Mouse (Mus musculus) testis, adult 2 months (tissue): ENCODE data around the gene Fgfrl1. TPM values are rescaled to one million over a fixed set of nuclear protein-coding genes. Genes with fewer than 3 reads are reported as not detected.
"Not testable (repeated sequence)": the region's sequence is repeated elsewhere in the genome, so short reads cannot be mapped to it uniquely, and the experiment has no call there.

Source experiments
- H3K27ac ChIP-seq: fragments of 200-500 bp; 2 replicates; pipeline ENCODE4 v1.5.1; 2012; ENCODE audit warnings: low read depth, low read length; ENCODE audit not compliant: control insufficient read depth, insufficient read depth
- H3K27me3 ChIP-seq: fragments of 200-500 bp; 2 replicates; pipeline ENCODE4 v1.6.1; 2012; ENCODE audit warnings: mild to moderate bottlenecking, low read length, moderate library complexity; ENCODE audit not compliant: control insufficient read depth, insufficient read depth
- H3K36me3 ChIP-seq: fragments of 200-500 bp; 2 replicates; pipeline ENCODE4 v1.6.1; 2012; ENCODE audit warnings: mild to moderate bottlenecking, low read length; ENCODE audit not compliant: control insufficient read depth, insufficient read depth
- H3K4me1 ChIP-seq: fragments of 200-500 bp; 2 replicates; pipeline ENCODE4 v1.6.1; 2012; ENCODE audit warnings: low read length; ENCODE audit not compliant: control insufficient read depth, insufficient read depth
- H3K4me3 ChIP-seq: fragments of 200-500 bp; 2 replicates; pipeline ENCODE4 v1.5.1; 2012; ENCODE audit warnings: low read depth, mild to moderate bottlenecking, low read length, moderate library complexity, mixed read lengths; ENCODE audit not compliant: control insufficient read depth
- CTCF ChIP-seq: fragments of 200-500 bp; IDR thresholded peaks from 2 replicates; pipeline ENCODE4 v1.5.1; 2012; ENCODE audit warnings: low read depth, mild to moderate bottlenecking, inconsistent platforms, low read length, moderate library complexity; ENCODE audit not compliant: control insufficient read depth, insufficient read depth, insufficient replicate concordance
- POLR2A ChIP-seq: fragments of 200-500 bp; IDR thresholded peaks from 2 replicates; pipeline ENCODE4 v1.6.1; 2012; ENCODE audit warnings: low read depth, mild to moderate bottlenecking, inconsistent platforms, low read length, moderate library complexity; ENCODE audit not compliant: control insufficient read depth
- polyA plus RNA-seq: library from polyadenylated mRNA; depleted of rRNA; stranded (reverse); fragments of >200 nt; gene quantifications from 2 replicates; pipeline ENCODE4 v1.2.3, GENCODE M21; 2012; rRNA removed

Gene Fgfrl1
- polyA plus RNA-seq, 1 experiment, result 34.7 TPM

GRCm38 (mm10) chr5:108742596-108742995 is 50.4 kb downstream of the Fgfrl1 start:
- Histone ChIP-seq H3K27me3 (no peaks in the 10 kb centered on the region), H3K36me3 (no peaks in the 10 kb centered on the region), H3K27ac (no peak overlapping the region), H3K4me3 (no peak overlapping the region), H3K4me1 (no peaks in the 10 kb centered on the region)
- TF ChIP-seq CTCF (no peak), POLR2A (no peak)

- Histone ChIP-seq H3K27ac (no peak overlapping the region), H3K4me1 (no peaks in the 10 kb centered on the region), H3K27me3 (no peaks in the 10 kb centered on the region), H3K36me3 (no peaks in the 10 kb centered on the region), H3K4me3 (no peak overlapping the region)
- TF ChIP-seq CTCF, result no peak
- TF ChIP-seq POLR2A, result no peak
Measured at GRCm38 (mm10) chr5:108743856-108744255, 51.7 kb downstream of the Fgfrl1 start.

- no peak for TF ChIP-seq POLR2A
- no peak for TF ChIP-seq CTCF
- Histone ChIP-seq H3K27me3 (no peaks in the 10 kb centered on the region), H3K4me1 (no peaks in the 10 kb centered on the region)
Measured at GRCm38 (mm10) chr5:108744629-108745028, 52.4 kb downstream of the Fgfrl1 start.

GRCm38 (mm10) chr5:108750328-108751210 is 58.4 kb downstream of the Fgfrl1 start:
- no peak overlapping the region for H3K27ac ChIP-seq
- H3K36me3 ChIP-seq, result no peaks in the 10 kb centered on the region
- no peak overlapping the region for H3K4me3 ChIP-seq
- no peaks in the 10 kb centered on the region for H3K27me3 ChIP-seq
- H3K4me1 ChIP-seq, result no peaks in the 10 kb centered on the region
- TF ChIP-seq CTCF, result no peak
- TF ChIP-seq POLR2A, result no peak

More at GRCm38 (mm10) chr5:108744629-108745028, 52.4 kb downstream of the Fgfrl1 start:
- Histone ChIP-seq H3K4me3 (no peak overlapping the region), H3K36me3 (no peaks in the 10 kb centered on the region), H3K27ac (no peak overlapping the region)

GRCm38 (mm10) chr5:108751258-108751657 is 59.1 kb downstream of the Fgfrl1 start:
- H3K4me3 ChIP-seq, H3K36me3 ChIP-seq, H3K4me1 ChIP-seq, H3K27ac ChIP-seq, H3K27me3 ChIP-seq: not testable (repeated sequence)

Other genes with a start within 250 kb of the Fgfrl1 start
- gene Mfsd7a, start 243.5 kb upstream of the Fgfrl1 start, polyA plus RNA-seq, result 0.17 and 0.41 TPM in 2 replicates
- gene Pcgf3, start 231.2 kb upstream of the Fgfrl1 start, polyA plus RNA-seq, result 3.5 and 4.3 TPM in 2 replicates
- 0.69 and 1.1 TPM in 2 replicates for gene Cplx1, start 142.4 kb upstream of the Fgfrl1 start, polyA plus RNA-seq
- gene Gak, start 62.6 kb upstream of the Fgfrl1 start, polyA plus RNA-seq, result 35.3 and 36.8 TPM in 2 replicates
- 128 and 145 TPM in 2 replicates for gene Tmem175, start 62.6 kb upstream of the Fgfrl1 start, polyA plus RNA-seq
- 3.6 and 3.8 TPM in 2 replicates for gene Idua, start 32.1 kb upstream of the Fgfrl1 start, polyA plus RNA-seq
- gene Dgkq, start 22.7 kb upstream of the Fgfrl1 start, polyA plus RNA-seq, result 4.7 and 4.8 TPM in 2 replicates
- 0.04 and 0.09 TPM in 2 replicates for gene Slc26a1, start 16.8 kb upstream of the Fgfrl1 start, polyA plus RNA-seq
- gene Rnf212, start 82.6 kb downstream of the Fgfrl1 start, polyA plus RNA-seq, result 11.6 and 16.4 TPM in 2 replicates
- gene Tmed11, start 103.0 kb downstream of the Fgfrl1 start, polyA plus RNA-seq, result not detected in 2 replicates
- 0.01 TPM in 1 of 2 replicates, not detected in the other for gene Vmn2r8, start 116.5 kb downstream of the Fgfrl1 start, polyA plus RNA-seq
- gene Vmn2r9, start 160.2 kb downstream of the Fgfrl1 start, polyA plus RNA-seq, result not detected in 2 replicates